Mouse (Mus musculus) intestine, postnatal 0 days (tissue): Measurements from ENCODE around the gene Adamts4. TPM values are rescaled to one million over a fixed set of nuclear protein-coding genes. Genes with fewer than 3 reads are reported as not detected.

Source experiments
- ATAC-seq: fragments of 200-750 bp; cut with Nextera tagmentation; 2 replicates; pipeline ENCODE4 v1.8.0; 2017; ENCODE audit warnings: mild to moderate bottlenecking, moderate TSS enrichment, moderate library complexity
- H3K27ac ChIP-seq: fragments of 300-500 bp; sonication (generic); 2 replicates; pipeline ENCODE4 v1.5.1; 2014; ENCODE audit warnings: mild to moderate bottlenecking, low read depth, low read length, moderate library complexity
- H3K27me3 ChIP-seq: fragments of 300-500 bp; sonication (generic); replicated peaks from 2 replicates; pipeline ENCODE4 v1.6.1; 2014; ENCODE audit warnings: low read length, mixed read lengths; ENCODE audit not compliant: control insufficient read depth, insufficient read depth
- H3K36me3 ChIP-seq: fragments of 300-500 bp; sonication (generic); 2 replicates; pipeline ENCODE4 v1.6.1; 2014; ENCODE audit warnings: mild to moderate bottlenecking, moderate library complexity; ENCODE audit not compliant: control insufficient read depth, insufficient read depth
- H3K4me1 ChIP-seq: fragments of 300-500 bp; sonication (generic); replicated peaks from 2 replicates; pipeline ENCODE4 v1.6.1; 2014; ENCODE audit warnings: antibody characterized with exemption, low read length, mixed read lengths; ENCODE audit not compliant: control insufficient read depth, insufficient read depth
- H3K4me2 ChIP-seq: fragments of 300-500 bp; sonication (generic); replicated peaks from 2 replicates; pipeline ENCODE4 v1.6.1; 2014; ENCODE audit warnings: low read depth, mild to moderate bottlenecking, moderate library complexity
- H3K4me3 ChIP-seq: fragments of 300-500 bp; sonication (generic); 2 replicates; pipeline ENCODE4 v1.5.1; 2014; ENCODE audit warnings: low read depth, low read length
- H3K9ac ChIP-seq: fragments of 300-500 bp; sonication (generic); 2 replicates; pipeline ENCODE4 v1.6.1; 2014; ENCODE audit warnings: mild to moderate bottlenecking, low read depth, low read length
- H3K9me3 ChIP-seq: fragments of 300-500 bp; sonication (generic); 2 replicates; pipeline ENCODE4 v1.6.1; 2016; ENCODE audit warnings: mixed run types; ENCODE audit not compliant: control insufficient read depth
- CTCF ChIP-seq: sonication (generic); IDR thresholded peaks from 2 replicates; pipeline ENCODE4 v1.5.1; 2016; ENCODE audit warnings: low read depth, mild to moderate bottlenecking, control low read depth, antibody characterized with exemption, moderate library complexity
- WGBS: fragments of 180-500 bp; shearing (Covaris S2); extraction: QIAGEN DNeasy Blood & Tissue Kit; methylation state at CpG from one replicate; pipeline ENCODE4 v1.1.7; 2014; 5-methylcytosine and 5-hydroxymethylcytosine counted together
- polyA plus RNA-seq: library from polyadenylated mRNA; unstranded; fragments of >200 nt; fragmentation: Nextera tagmentation; extraction: Ambion mirVana; gene quantifications from 2 replicates; pipeline ENCODE4 v1.2.1, GENCODE M21; 2015

The Adamts4 gene
- polyA plus RNA-seq, 1 experiment from 2014 or later, result 2.0 TPM

- Histone ChIP-seq H3K36me3 (no peaks in the 10 kb centered on the region), H3K4me1 (peaks cover 4% of the 10 kb centered on the region; the same call in 1 of the 2 replicates), H3K4me3 (no peak overlapping the region), H3K27ac (peak overlapping the region; percentile 64; the same call in 1 of the 2 replicates), H3K4me2 (no peak overlapping the region), H3K27me3 (no peaks in the 10 kb centered on the region), H3K9me3 (no peaks in the 10 kb centered on the region), H3K9ac (no peak overlapping the region)
- peak; percentile 53 for TF ChIP-seq CTCF
- ATAC-seq, result 0 out of 2 replicates have a peak, but pooled peaks have one; percentile 5
- 74% methylated on average over 3 of the region's 3 CpGs for WGBS
Observed at GRCm38 (mm10) chr1:171263666-171264461, 13.6 kb downstream of the Adamts4 start.

GRCm38 (mm10) chr1:171265971-171266744 lies 15.9 kb downstream of the Adamts4 start:
- H3K9me3 ChIP-seq, result no peaks in the 10 kb centered on the region

GRCm38 (mm10) chr1:171268341-171268740 lies 18.1 kb downstream of the Adamts4 start:
- Histone ChIP-seq H3K27me3 (no peaks in the 10 kb centered on the region), H3K4me1 (0 out of 2 replicates have a peak, but pooled peaks cover 4% of the 10 kb centered on the region), H3K4me3 (no peak overlapping the region), H3K9me3 (no peaks in the 10 kb centered on the region), H3K9ac (no peak overlapping the region), H3K36me3 (peaks cover 11% of the 10 kb centered on the region), H3K27ac (no peak overlapping the region), H3K4me2 (no peak overlapping the region)
- no peak for ATAC-seq
- 61% methylated on average over 1 of the region's 1 CpGs for WGBS
- no peak for TF ChIP-seq CTCF

More at GRCm38 (mm10) chr1:171265971-171266744, 15.9 kb downstream of the Adamts4 start:
- no peaks in the 10 kb centered on the region for H3K36me3 ChIP-seq
- WGBS, result 41% methylated on average over 4 of the region's 4 CpGs
- no peak overlapping the region for H3K9ac ChIP-seq
- H3K4me3 ChIP-seq, result no peak overlapping the region
- ATAC-seq, result no peak
- no peaks in the 10 kb centered on the region for H3K27me3 ChIP-seq
- H3K4me2 ChIP-seq, result no peak overlapping the region
- H3K4me1 ChIP-seq, result peaks cover 5% of the 10 kb centered on the region; the same call in 1 of the 2 replicates
- no peak overlapping the region for H3K27ac ChIP-seq
- TF ChIP-seq CTCF, result no peak

GRCm38 (mm10) chr1:171269848-171270572 lies 19.8 kb downstream of the Adamts4 start, which contains the start of gene B4galt3:
Gene B4galt3, plus strand, starts transcription at chr1:171270328.
- 3% methylated on average over 36 of the region's 36 CpGs for WGBS
- H3K4me1 ChIP-seq, result 0 out of 2 replicates have a peak, but pooled peaks cover 4% of the 10 kb centered on the region
- peak within 1 kb of the TSS; percentile 74 for H3K27ac ChIP-seq
- peaks cover 26% of the 10 kb centered on the region for H3K36me3 ChIP-seq
- TF ChIP-seq CTCF, result no peak
- H3K9me3 ChIP-seq, result no peaks in the 10 kb centered on the region
- H3K4me3 ChIP-seq, result peak within 1 kb of the TSS; percentile 93
- peak; percentile 92 for ATAC-seq
- peak within 1 kb of the TSS; percentile 70 for H3K9ac ChIP-seq
- no peaks in the 10 kb centered on the region for H3K27me3 ChIP-seq
- peak within 1 kb of the TSS; percentile 97 for H3K4me2 ChIP-seq

GRCm38 (mm10) chr1:171270573-171270900 lies 20.3 kb downstream of the Adamts4 start:
- ATAC-seq, result peak; percentile 70
- WGBS, result under 1% methylated on average over 19 of the region's 19 CpGs
- peak overlapping the region; percentile 74 for H3K27ac ChIP-seq
- H3K4me3 ChIP-seq, result peak overlapping the region; percentile 93
- H3K4me1 ChIP-seq, result 0 out of 2 replicates have a peak, but pooled peaks cover 4% of the 10 kb centered on the region
- H3K9me3 ChIP-seq, result no peaks in the 10 kb centered on the region
- H3K4me2 ChIP-seq, result peak overlapping the region; percentile 97
- no peak for TF ChIP-seq CTCF
- peaks cover 32% of the 10 kb centered on the region for H3K36me3 ChIP-seq
- H3K9ac ChIP-seq, result peak overlapping the region; percentile 70
- H3K27me3 ChIP-seq, result no peaks in the 10 kb centered on the region

- ATAC-seq, result no peak
- Histone ChIP-seq H3K4me2 (peak overlapping the region; percentile 97), H3K4me3 (peak overlapping the region; percentile 93), H3K27me3 (no peaks in the 10 kb centered on the region), H3K36me3 (peaks cover 38% of the 10 kb centered on the region), H3K27ac (no peak overlapping the region), H3K9ac (no peak overlapping the region), H3K4me1 (0 out of 2 replicates have a peak, but pooled peaks cover 4% of the 10 kb centered on the region), H3K9me3 (no peaks in the 10 kb centered on the region)
- WGBS, result 35% methylated on average over 9 of the region's 9 CpGs
- TF ChIP-seq CTCF, result no peak
Observed at GRCm38 (mm10) chr1:171271196-171271595, 21.0 kb downstream of the Adamts4 start.
